Mouse (Mus musculus) erythroid progenitor cell, adult 5-6 weeks (primary cell): Measurements from ENCODE around the gene Kif14. TPM values are rescaled to one million over a fixed set of nuclear protein-coding genes. Genes with fewer than 3 reads are reported as not detected.
"Not testable (repeated sequence)": the region's sequence is repeated elsewhere in the genome, so short reads cannot be mapped to it uniquely, and the experiment has no call there.

Source experiments
- ATAC-seq: replicated peaks from 2 replicates; pipeline ENCODE4 v1.8.0; 2016; ENCODE audit warnings: moderate number of reproducible peaks, mild to moderate bottlenecking, moderate TSS enrichment, inconsistent platforms; ENCODE audit not compliant: poor library complexity, low FRiP score, severe bottlenecking
- total RNA-seq, 2 experiments: library from RNA; stranded (forward) in 1 of 2; stranded (reverse) in 1 of 2; fragments of 150-400 nt in 1 of 2; fragments of 186-747, 209-891 nt in 1 of 2; gene quantifications; 2 replicates each; pipeline versions ENCODE4 v1.2.3 to v1.2.4; 2015 to 2017; ENCODE audit warnings: low replicate concordance in 2 of 2

Kif14 gene
- total RNA-seq, 2 experiments from 2014 or later, result 159 to 223 TPM

DNA sequence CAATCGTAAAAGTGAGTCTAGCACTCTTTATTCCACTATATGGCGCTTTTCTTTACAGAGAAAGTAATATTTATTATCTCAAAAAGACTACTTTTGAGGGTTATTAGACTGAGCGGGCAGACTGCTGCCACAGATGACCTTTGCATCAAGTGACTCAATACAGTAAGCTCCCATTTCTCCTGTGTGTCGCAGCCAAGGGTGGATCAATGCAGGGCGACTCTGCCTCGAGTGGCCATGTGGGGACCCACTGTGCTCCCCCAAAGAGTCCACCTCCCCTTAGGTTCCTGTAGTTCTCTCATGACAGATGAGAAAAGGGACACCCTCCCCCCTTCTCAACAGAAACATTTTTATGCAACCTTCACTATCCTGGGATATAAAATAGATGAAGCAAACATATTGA lies 84.1 kb downstream of the Kif14 start:
- ATAC-seq, result no peak

DNA sequence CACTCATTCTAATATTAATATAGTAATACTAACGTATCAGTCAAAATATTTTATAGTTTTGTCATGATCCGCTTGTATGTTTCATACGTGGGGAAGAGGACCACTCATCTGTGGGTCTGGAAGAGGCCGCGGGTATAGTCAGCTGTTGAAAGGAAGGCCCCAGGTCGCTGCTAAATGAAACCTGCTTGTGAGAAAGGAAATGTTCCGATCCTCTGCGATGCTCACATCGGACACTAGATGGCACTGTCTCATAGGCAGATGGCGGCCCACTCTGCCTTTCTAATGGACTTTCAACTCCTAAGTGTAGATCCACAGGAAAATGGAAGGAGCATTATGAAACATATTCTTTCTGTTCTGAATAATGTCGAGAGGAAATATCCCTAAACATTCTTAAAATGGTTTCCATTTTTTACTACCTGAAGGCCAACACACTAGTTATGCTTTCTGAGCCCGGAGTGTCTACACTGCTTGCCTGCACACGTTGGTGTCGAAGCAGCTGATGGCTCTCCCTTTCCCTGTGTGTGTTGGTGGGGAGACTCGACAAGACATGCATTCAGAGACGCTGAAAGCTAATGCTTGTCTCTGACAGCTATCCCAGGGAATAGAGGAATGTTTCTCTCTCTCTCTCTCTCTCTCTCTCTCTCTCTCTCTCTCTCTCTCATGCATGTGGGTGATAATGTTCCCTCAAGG lies 84.9 kb downstream of the Kif14 start:
- ATAC-seq, result peak; percentile 69

DNA sequence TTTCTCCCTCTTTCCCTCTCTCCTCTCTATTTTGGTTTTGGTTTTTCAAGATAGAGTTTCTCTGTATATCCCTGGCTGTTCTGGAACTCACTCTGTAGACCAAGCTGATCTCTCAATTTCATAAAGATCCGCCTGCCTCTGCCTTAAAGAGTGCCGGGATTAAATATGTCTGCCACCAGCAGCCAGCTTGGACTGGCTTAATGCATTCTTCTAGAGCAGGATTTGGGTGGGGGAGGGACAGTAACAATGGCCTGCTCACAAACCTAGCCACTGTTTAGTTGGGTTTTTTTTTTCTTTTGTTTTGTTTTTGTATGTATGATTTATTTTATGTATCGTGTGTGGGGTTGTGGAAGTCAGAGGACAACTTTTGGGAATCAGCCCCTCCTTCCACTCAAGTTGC lies 88.5 kb downstream of the Kif14 start:
- ATAC-seq, result no peak

DNA sequence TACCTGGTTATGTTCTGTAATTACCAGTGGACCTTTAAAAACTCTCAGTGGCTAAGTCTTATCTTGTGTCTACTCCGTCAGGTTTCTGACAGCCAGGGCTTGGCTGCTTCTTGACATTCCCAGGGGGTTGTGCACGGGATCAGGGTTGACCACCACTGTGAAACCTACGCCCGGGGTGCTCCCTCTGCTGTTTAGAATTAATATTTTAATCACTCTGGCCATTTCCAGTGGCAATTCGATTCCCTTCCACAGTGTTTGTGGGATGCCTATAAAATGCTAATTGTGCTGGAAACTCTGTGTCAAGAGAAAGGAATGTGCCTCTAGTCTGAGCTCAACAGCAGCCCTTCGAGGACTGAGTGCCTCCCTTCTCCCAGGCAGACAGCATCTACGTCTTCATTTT lies 89.7 kb downstream of the Kif14 start:
- no peak for ATAC-seq

DNA sequence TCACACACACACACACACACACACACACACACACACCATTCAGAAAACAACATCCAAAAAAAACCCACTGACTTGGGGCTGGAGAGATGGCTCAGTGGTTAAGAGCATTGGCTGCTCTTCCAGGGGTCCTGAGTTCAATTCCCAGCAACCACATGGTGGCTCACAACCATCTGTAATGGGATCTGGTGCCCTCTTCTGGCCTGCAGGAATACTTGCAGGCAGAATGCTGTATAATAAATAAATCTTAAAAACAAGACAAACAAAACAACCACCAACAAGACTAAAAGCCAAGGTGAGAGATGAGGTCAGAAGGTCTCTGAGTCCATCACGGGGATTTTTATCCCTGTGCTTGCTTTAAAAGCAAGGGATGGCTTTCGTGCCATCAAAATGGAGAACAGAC lies 90.5 kb downstream of the Kif14 start:
- ATAC-seq, result not testable (repeated sequence)

DNA sequence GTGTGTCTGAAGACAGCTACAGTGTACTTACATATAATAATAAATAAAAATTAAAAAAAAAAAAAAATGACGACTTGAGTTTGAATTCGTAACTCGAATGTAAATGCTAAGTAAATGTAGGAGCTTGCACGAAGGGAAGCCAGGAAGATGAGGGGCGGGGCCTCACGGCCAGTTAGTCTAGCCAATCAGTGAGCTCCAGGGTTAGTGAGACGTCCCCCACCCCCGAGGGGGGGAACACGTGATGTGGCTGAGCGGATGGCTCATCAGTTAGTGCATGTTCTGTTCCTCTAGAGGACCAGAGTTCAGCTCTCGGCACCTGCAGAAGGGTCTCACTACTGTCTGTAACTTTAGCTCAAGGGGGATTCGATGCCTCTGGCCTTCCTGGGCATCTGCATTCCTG lies 91.3 kb downstream of the Kif14 start:
- ATAC-seq, result no peak

DNA sequence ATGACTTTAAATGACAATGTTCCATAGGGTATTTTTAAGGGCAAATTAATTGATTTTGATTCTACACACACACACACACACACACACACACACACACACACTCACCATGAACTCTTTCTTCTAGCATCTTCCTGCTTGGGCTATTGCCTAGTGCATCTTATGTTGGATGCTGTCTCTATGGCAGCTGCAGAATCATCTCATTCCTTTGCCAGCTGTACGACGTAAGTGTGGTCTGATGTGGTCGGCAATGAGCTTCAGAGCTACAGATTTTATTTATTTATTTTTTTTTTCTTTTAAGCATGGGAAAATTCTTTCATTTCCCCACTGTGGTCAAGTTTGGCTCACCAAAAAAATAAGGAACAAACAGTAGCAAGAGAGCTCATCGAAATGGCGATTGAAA lies 92.6 kb downstream of the Kif14 start:
- no peak for ATAC-seq

DNA sequence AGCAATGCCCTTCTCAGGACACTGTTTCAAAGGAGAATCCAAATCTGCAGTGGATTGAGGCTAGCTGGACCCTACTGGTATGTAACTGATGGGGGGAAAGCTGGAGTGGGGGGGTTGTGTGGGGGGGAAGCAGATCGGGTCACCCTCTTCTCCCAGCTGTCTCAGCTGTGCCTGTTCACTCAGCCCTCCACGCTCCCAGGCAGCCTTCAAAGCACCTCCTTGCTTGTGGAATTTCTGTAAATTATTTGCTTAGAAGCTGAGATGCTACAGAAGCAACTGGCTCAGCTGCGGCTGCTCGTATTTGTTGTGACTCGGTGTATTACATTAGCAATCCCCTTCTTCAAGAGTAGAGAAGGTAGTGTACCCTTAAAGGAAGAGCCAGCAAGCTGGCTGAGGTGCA lies 93.1 kb downstream of the Kif14 start:
- ATAC-seq, result no peak

DNA sequence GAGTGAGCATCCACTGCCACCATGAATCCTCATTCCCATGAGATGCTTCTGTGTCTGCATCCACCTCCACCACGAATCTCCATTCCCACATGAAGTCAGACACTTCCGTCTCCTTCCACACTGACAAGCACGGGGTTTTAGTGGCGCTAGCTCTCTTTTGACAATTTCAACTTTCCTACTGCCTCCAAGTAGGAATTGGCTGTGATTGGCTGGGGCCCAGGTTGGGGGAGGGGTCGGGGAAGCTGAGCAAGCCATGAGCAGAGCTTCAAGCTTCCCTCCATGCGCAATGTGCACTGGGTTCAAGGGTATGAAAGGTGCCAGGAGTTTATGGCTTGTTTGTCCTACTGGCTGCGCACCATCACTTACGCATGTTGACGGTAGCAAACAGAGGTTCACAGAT lies 93.6 kb downstream of the Kif14 start:
- no peak for ATAC-seq

DNA sequence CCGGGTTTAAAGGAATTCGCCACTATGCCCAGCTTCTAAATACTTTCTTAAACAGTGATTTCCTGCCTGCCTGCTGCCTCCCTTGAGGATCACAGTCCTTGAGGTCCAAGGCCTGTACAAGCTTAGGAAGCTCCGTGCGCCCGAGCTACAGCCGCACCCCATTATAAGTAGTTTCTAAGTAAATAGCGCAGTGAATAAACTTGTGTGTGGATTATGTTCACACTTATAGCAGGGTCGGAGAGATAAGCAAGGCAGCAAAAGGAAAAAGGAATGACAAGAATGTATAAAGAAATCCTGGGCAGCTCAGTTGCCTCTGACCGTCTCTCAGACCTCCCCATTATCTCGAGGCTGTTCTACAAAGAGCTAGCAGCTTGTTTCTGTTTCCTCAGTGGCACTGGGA lies 95.7 kb downstream of the Kif14 start:
- ATAC-seq, result no peak

DNA sequence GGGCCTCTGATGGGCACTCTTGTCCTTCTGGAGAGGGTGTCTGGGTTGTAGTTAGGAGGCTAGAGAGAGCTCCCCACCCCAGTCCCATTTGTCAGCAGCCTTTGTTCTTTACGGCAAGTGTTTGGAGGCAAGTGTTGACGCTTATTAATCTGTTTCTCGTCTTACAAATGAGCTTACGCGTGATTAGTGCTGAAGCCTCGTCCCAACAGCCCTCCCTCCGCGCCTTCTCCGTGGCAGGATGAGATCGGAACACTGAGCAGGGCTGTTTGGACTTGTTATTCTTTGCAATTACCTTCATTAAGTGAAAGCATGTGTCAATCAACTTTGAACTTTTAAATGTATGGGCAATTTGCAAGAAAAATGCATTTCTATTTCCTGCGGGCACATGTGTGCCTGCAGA lies 97.0 kb downstream of the Kif14 start:
- ATAC-seq, result no peak

DNA sequence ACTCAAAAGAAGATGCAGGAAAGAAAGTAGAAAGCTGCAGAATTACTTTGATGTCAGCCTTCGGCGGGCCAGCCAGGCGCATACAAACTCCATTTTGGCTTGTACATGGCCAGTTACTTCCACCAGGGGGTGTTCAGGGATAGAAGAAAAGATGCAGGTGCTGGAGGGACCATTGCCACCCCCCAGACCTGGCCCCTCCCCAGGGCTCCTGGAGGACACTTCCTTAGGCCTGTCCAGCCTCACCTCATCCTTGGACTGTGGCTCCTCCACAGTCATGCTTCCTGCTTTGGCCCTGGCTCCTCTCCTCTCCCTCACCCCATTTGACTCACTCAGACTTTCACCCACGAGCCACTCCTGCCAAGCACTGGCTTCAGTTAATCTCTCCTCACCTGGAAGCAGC lies 98.8 kb downstream of the Kif14 start:
- no peak for ATAC-seq

DNA sequence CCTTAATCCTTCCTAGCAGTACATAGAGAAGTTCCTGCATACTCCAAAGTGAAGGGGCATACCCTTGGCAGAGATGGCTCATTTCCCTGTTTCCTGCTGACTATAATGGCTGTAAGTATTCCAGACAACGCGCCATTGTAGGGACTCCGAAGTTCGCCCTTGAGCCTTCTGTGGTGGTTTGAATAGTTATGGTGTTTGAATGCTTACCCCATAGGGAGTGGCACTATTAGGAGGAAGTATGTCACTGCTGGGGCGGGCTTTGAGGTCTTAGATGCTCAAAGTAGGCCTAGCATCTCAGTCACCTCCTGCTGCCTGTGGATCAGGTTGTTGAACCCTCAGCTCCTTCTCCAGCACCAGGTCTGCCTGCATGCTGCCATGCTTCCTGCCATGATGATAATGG lies 100.2 kb downstream of the Kif14 start:
- no peak for ATAC-seq

DNA sequence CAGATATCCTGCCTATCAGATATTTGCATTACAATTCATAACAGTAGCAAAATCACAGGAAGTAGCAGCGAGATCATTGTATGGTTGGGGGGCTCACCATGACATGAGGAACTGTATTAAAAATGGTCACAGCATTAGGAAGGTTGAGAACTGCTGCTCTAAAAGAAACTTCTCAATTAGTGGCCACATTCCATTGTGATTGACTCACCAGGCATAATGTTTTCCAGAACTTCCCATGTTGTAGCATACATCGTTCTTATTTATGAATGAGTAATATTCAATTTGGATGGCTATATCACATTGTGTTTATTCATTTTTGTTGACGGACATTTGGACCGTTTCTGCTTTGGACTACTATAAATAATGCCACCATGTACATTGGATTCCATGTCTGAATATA lies 101.5 kb downstream of the Kif14 start:
- no peak for ATAC-seq

DNA sequence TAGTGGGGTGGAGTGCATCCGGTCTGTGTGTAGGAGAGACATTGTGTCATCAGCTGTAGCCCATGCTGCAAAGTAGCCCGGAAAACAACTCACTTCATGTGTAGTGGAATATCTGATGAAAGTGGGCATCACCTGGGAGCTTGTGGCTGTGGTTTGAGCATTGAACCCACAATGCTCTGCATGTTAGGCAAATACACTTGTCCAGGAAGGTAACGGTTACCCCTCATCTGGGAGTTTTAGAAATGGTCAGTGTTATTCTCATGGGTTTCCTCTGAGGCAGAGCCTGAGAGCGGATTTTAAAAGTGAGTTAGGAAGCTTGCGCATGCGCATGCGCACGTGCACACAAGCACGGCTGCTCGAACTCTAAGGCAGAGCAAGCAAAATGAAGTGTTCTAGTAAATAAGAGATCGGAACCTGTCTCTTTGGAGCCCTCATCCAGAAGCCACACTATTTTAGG lies 102.6 kb downstream of the Kif14 start:
- no peak for ATAC-seq

DNA sequence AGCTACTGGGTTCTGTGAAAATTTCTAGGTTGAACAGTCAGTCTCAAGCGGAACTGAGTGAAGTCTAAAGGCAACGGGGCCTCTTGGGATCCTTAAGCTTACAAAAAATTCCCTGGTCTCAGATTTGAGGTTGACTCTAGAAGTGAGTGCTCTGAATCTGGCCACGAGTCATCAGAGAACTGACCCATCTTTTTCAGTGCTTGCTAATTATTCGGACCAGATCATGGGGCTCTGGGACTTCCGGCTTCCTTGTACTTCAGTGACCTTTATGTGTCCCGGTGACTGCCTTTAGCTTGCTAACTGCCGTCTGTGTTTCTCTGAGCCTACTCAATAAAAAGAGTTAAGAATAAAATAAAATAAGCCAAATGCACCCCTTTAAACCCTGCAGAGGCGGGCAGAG lies 103.1 kb downstream of the Kif14 start:
- ATAC-seq, result no peak

DNA sequence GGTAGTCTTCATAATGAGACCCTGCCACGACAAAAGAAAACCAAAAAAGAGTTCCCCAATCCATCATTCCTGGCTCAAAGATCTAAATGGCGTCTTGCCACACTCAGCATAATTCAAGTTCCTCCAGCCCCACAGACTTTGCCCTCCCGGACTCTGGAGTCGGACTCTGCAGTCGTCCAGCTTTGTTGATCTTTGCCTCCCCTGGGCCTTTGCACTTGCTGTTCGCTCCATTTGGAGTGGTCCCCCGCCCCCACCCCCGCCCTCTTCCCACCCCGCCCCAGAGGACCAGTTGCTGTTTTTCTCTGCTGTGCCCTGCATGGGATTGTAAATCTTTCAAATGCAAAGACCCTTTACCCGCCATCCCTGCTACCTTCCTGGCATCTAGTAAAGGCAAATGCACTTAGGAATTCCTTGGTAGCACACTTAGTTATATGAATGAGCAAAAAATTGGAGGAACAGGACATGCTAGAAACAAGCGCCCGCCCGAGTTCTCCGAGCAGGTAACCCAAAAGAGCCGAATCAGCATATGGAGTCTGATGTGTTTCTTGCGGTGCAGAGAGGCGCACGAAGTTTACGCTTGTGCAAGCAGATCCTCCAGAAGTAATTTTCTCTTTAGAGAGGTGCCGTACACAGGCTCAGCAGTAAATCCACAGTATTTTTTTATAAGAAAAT lies 103.6 kb downstream of the Kif14 start:
- ATAC-seq, result no peak

DNA sequence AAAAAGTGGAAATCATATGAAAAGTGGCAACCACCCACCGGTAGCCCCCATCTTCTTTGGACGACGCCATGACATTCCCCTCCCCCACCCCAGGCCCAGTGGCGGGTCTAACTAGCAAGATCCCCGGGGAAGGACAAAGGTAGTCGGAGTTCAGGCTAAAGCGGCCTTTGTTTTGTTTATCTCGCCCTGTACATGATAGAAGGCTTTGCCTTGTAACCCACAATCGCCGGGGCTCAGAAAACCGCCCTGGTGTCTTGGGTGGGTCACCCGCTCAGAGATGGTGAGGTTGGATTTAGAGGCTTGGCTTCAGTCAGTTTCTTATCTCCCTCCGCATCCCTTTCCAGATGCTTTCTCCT lies 104.1 kb downstream of the Kif14 start:
- no peak for ATAC-seq

DNA sequence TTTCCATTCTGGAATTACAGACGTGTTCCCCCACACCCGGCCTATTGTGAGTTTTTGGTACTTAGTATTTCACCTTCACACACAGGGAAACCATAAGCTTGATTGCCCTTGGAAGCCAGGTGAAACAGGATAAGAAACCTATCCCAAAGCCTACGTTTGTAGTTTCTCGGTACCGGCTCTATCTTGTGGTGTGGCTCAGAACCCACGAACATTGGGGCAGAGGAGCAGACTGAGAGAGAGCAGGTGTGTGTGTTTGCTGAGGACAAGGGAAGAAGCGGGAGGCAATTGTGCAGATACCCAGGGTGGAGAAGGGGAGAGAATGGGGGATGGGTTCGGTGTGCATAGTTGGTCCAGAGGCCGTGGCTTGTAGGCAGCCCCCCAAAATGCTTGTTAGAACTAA lies 104.8 kb downstream of the Kif14 start:
- ATAC-seq, result no peak

DNA sequence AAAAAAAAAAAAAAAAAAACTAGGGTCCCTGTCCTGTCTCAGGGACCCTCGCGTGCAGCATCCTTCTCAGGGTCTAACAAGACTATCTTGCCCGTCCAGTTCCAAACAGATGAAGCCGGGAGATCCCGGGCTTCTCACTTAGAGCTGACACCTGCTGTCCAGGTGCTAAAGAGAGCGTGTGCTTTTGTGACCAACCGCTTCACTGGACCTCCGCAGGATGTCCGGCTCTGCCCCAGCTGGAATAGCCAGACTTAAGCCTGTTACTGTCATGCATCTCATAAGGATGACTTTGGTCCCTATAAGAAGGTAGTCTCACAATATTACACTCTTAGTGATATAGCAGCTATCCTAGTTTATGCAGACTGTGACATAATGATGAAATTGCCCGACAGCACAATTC lies 105.4 kb downstream of the Kif14 start:
- no peak for ATAC-seq

DNA sequence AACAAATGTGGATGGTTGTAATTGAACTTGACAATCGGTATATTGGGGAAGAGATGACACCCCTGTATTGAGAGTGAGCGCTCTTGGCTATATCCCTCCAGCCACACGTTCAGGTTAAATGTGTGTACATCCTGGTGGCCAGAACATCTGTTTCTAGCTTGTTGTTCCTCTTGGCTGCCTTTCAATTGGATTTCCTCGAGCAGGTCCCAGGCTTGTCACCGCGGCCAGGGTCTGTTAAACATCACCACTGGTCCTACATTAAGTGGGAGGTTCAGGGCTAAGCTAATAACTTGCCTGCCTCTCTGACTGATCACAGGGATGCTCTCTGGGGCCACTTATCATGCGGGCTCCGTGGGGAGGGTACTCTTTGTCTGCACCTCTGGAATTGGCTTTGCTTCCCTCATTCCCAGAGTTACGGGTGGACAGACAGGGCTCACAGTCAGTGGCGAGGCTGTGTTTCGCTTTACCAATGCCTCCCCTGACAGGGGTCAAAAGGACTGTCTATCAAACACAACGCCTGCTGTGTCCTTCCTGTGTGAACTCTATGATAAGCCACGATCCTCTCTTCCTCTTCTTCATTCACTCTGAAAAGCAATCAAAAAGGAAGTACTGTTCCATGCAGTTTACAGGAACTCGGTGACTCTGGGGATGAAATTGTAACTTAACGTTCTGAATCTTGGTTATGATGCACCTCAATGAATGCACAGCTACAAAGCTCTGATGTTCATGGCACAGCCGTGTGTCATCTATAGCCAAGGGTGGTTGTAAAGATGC lies 111.9 kb downstream of the Kif14 start:
- no peak for ATAC-seq
